Comparison of ENCODE assay signal across 35 mouse cellular contexts in the genomic region with DNA sequence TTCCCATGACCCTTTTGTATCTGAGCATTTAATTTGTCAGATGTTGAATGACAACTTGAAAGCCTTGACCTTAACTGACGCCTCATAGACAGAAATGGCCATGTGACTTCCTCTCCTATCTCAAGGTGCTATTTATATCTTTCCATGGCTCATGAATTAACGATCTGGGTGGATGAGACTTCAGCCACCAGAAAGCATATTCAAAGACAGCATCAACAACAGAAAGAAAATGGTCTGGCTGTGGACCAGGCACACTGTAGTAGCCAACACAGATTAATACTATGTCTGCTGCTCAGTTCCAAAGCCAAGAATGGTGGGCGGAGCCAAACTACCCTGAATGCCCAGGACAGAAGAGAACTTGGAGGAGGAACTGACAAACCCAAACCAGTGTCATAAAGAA. TPM values are rescaled to one million over a fixed set of nuclear protein-coding genes. Genes with fewer than 3 reads are reported as not detected.
DNase-seq lines count a peak whose midpoint lies in the region; ATAC-seq lines count a peak whose summit lies in the region.
"Had no signal": no experiment of that assay in that cellular context is flagged by ENCODE, and none has a peak within 500 bp of the region (broad histone marks: within the 10 kb centered on the region; RNA-seq: fewer than 3 reads in every experiment).

No protein-coding gene starts in this region.

- H3K9ac ChIP-seq in heart, embryonic 15.5 days, result no peak overlapping the region
- H3K9ac ChIP-seq: embryonic facial prominence, embryonic 15.5 days; forebrain, embryonic 12.5 days; forebrain, postnatal 0 days; hindbrain, embryonic 14.5 days; limb, embryonic 13.5 days; lung, embryonic 15.5 days; midbrain, embryonic 12.5 days; neural tube, embryonic 13.5 days had no signal

- no peaks in the 10 kb centered on the region for H3K27me3 ChIP-seq in heart, embryonic 10.5 days (ENCODE audit: insufficient read depth, poor library complexity, severe bottlenecking)
- no peaks in the 10 kb centered on the region for H3K27me3 ChIP-seq in heart, embryonic 15.5 days
- H3K27me3 ChIP-seq: embryonic facial prominence, embryonic 15.5 days; forebrain, embryonic 12.5 days; limb, embryonic 13.5 days; lung, embryonic 15.5 days; megakaryocyte, embryonic 14.5 days; midbrain, embryonic 12.5 days; neural tube, embryonic 13.5 days had no signal

- no peak overlapping the region for H3K4me3 ChIP-seq in heart, embryonic 10.5 days
- no peak overlapping the region for H3K4me3 ChIP-seq in heart, embryonic 15.5 days
- H3K4me3 ChIP-seq: embryonic facial prominence, embryonic 10.5 days; embryonic facial prominence, embryonic 15.5 days; forebrain, embryonic 12.5 days; left cerebral cortex, adult 2 months; limb, embryonic 13.5 days; lung, embryonic 15.5 days; megakaryocyte, embryonic 14.5 days; midbrain, embryonic 12.5 days; neural tube, embryonic 13.5 days had no signal

- H3K9me3 ChIP-seq in heart, embryonic 10.5 days, result no peaks in the 10 kb centered on the region
- H3K9me3 ChIP-seq in heart, embryonic 15.5 days (replicated peaks), result no peaks in the 10 kb centered on the region
- H3K9me3 ChIP-seq: embryonic facial prominence, embryonic 10.5 days; embryonic facial prominence, embryonic 15.5 days; forebrain, embryonic 12.5 days; limb, embryonic 13.5 days; lung, embryonic 15.5 days; midbrain, embryonic 12.5 days; neural tube, embryonic 13.5 days had no signal

- no peak overlapping the region for H3K27ac ChIP-seq in heart, embryonic 10.5 days
- peak overlapping the region; percentile 57 for H3K27ac ChIP-seq in heart, embryonic 15.5 days
- H3K27ac ChIP-seq: embryonic facial prominence, embryonic 10.5 days; embryonic facial prominence, embryonic 15.5 days; forebrain, embryonic 12.5 days; hindbrain, embryonic 14.5 days; left cerebral cortex, adult 2 months; limb, embryonic 13.5 days; lung, embryonic 15.5 days; midbrain, embryonic 12.5 days; neural tube, embryonic 13.5 days; stomach, postnatal 0 days had no signal

- no peak overlapping the region for H3K4me2 ChIP-seq in heart, embryonic 15.5 days
- H3K4me2 ChIP-seq: embryonic facial prominence, embryonic 15.5 days; forebrain, embryonic 12.5 days; hindbrain, embryonic 14.5 days; limb, embryonic 13.5 days; liver, embryonic 11.5 days; lung, embryonic 15.5 days; midbrain, embryonic 12.5 days; neural tube, embryonic 13.5 days had no signal

- ATAC-seq in heart, embryonic 15.5 days (replicated peaks; ENCODE audit: insufficient number of reproducible peaks, insufficient read depth, low FRiP score, low read depth), result no peak
- ATAC-seq: CD4-positive, CD25-positive, alpha-beta regulatory T cell, adult 4 months; forebrain, postnatal 0 days; intestine, postnatal 0 days had no signal

- 44% methylated on average over 3 of the region's 3 CpGs for WGBS in heart, embryonic 10.5 days
- WGBS in heart, embryonic 15.5 days, result 43% methylated on average over 3 of the region's 3 CpGs

- peak; percentile 94 for DNase-seq in heart, adult 11 months
- DNase-seq in heart, embryonic 10.5 days (ENCODE audit: low spot score), result no peak
- peak; percentile 61 to 69 for DNase-seq in heart, adult 9 months (ENCODE audit: low spot score in 2 of 2)
- peak; percentile 37 to 53 for DNase-seq in heart, postnatal 36 days
- no peak for DNase-seq in ovary, postnatal 14 days (ENCODE audit: low spot score)
- no peak for DNase-seq in left cerebral cortex, postnatal 25 days (ENCODE audit: low spot score in 2 of 2)
- no peak for DNase-seq in retina, embryonic 14.5 days (ENCODE audit: low spot score)
- DNase-seq: adrenal gland, postnatal 14 days; cerebellum, adult 18-20 months; cerebellum, postnatal 25 days; forebrain, postnatal 0 days; gastrocnemius, postnatal 25 days; kidney, adult 9 months; kidney, postnatal 14 days; lung, postnatal 36 days; right cerebral cortex, postnatal 25 days; spleen, adult 18-20 months; thymus, adult 18-20 months; thymus, postnatal 36 days had no signal

- intact Hi-C loops in heart, postnatal 36 days (cut with DNase I), result no loop called here
- intact Hi-C loops in left cerebral cortex, postnatal 25 days (cut with DNase I), result no loop called here

- H3K4me1 ChIP-seq in heart, embryonic 10.5 days, result peaks cover 10% of the 10 kb centered on the region
- peaks cover 10% of the 10 kb centered on the region for H3K4me1 ChIP-seq in heart, embryonic 15.5 days (replicated peaks)
- H3K4me1 ChIP-seq: embryonic facial prominence, embryonic 15.5 days; limb, embryonic 13.5 days; lung, embryonic 15.5 days; neural tube, embryonic 13.5 days had no signal

- H3K36me3 ChIP-seq in heart, embryonic 10.5 days, result no peaks in the 10 kb centered on the region
- no peaks in the 10 kb centered on the region for H3K36me3 ChIP-seq in heart, embryonic 15.5 days
- H3K36me3 ChIP-seq: embryonic facial prominence, embryonic 10.5 days; embryonic facial prominence, embryonic 15.5 days; forebrain, embryonic 12.5 days; limb, embryonic 13.5 days; lung, embryonic 15.5 days; midbrain, embryonic 12.5 days; neural tube, embryonic 13.5 days had no signal

RNA-seq across cellular contexts. Expression of gene Frem2, which starts 21.2 kb away (rescaled TPM):
- 3.8 and 5.9 TPM in 2 replicates for polyA plus RNA-seq in heart, embryonic 10.5 days (2016; fragmentation: Nextera tagmentation; extraction: Ambion mirVana)
- polyA plus RNA-seq in heart, embryonic 15.5 days (2015; fragmentation: Nextera tagmentation; extraction: Ambion mirVana), result 2.2 and 3.7 TPM in 2 replicates
- 10 to 100 TPM in 1 of 2 experiments, 1 to 10 TPM in 1; 6.2 to 10.1 TPM for total RNA-seq in heart, postnatal 36 days (2021)
- total RNA-seq in left cerebral cortex, postnatal 25 days (2021), result 1 to 10 TPM; 1.4 to 1.5 TPM
- total RNA-seq: hematopoietic stem cell, adult 5-6 weeks had no signal
- polyA plus RNA-seq: CD4-positive, CD25-positive, alpha-beta regulatory T cell, adult 4 months had no signal

Comparison
In these comparisons a context has a peak if more than half of its experiments do, and no peak if none do; other contexts are left out.
1. DNase-seq: peak in heart, adult 11 months (single experiment), heart, adult 9 months (2 of 2) and heart, postnatal 36 days (2 of 2); none in heart, embryonic 10.5 days (single experiment), ovary, postnatal 14 days (single experiment), left cerebral cortex, postnatal 25 days (0 of 2) and retina, embryonic 14.5 days (single experiment).